Comparison of ENCODE assay signal across 14 mouse cellular contexts in the genomic region with DNA sequence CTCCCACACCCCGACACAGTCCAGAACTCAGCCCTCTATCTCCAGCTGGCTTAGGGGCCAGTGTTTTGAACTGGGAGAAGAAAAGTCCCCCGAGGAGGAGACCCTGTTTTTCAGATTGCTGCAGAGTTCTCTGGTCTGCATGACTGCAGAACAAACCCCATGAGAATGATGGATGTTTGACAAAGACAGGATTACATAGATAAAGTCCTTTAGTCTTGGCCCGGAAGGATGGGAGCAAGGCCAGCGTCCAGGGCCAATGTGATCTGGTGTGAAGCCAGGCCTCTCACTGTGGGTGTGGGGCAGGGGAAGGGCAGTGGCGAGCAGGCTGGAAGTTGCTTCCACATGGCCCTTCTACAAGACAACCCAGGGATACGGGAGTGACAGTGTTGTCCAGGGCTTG. TPM values are rescaled to one million over a fixed set of nuclear protein-coding genes. Genes with fewer than 3 reads are reported as not detected.
A peak's percentile ranks its signal among the peaks of the same experiment; 100 is the strongest.
DNase-seq lines count a peak whose midpoint lies in the region; ATAC-seq and TF ChIP-seq lines count a peak whose summit lies in the region.
"Had no signal": no experiment of that assay in that cellular context is flagged by ENCODE, and none has a peak within 500 bp of the region (broad histone marks: within the 10 kb centered on the region; RNA-seq: fewer than 3 reads in every experiment).

No protein-coding gene starts in this region.

- peak overlapping the region; percentile 48; the same call in 1 of the 2 replicates for H3K27ac ChIP-seq in forebrain, embryonic 10.5 days
- no peak overlapping the region for H3K27ac ChIP-seq in forebrain, embryonic 16.5 days (ENCODE audit: low read length)
- H3K27ac ChIP-seq: forebrain, embryonic 15.5 days; kidney, postnatal 0 days; left cerebral cortex, adult 2 months; liver, embryonic 13.5 days had no signal

- H3K4me2 ChIP-seq in forebrain, embryonic 16.5 days (ENCODE audit: low read length): no peak overlapping the region
- H3K4me2 ChIP-seq: forebrain, embryonic 15.5 days; liver, embryonic 13.5 days had no signal

- H3K4me3 ChIP-seq in forebrain, embryonic 10.5 days: no peak overlapping the region
- H3K4me3 ChIP-seq in forebrain, embryonic 16.5 days (replicated peaks; ENCODE audit: low read length): no peak overlapping the region
- H3K4me3 ChIP-seq in lung, adult 2 months (replicated peaks; ENCODE audit: extremely low read depth, low read depth, low read length): no peak overlapping the region
- H3K4me3 ChIP-seq: forebrain, embryonic 15.5 days; left cerebral cortex, adult 2 months; liver, embryonic 13.5 days; megakaryocyte, embryonic 14.5 days had no signal

- no peak for ATAC-seq in forebrain, embryonic 16.5 days
- ATAC-seq: forebrain, embryonic 15.5 days; hindbrain, embryonic 16.5 days had no signal

- no peak for TF ChIP-seq POLR2A in lung, adult 2 months (IDR thresholded peaks at IDR 0.05; ENCODE audit: borderline replicate concordance, extremely low read depth, low read depth, low read length)

- H3K9me3 ChIP-seq in forebrain, embryonic 10.5 days: no peaks in the 10 kb centered on the region
- no peaks in the 10 kb centered on the region for H3K9me3 ChIP-seq in forebrain, embryonic 16.5 days (ENCODE audit: control insufficient read depth, low read length)
- H3K9me3 ChIP-seq: forebrain, embryonic 15.5 days; liver, embryonic 13.5 days; megakaryocyte, embryonic 14.5 days had no signal

- no peak overlapping the region for H3K9ac ChIP-seq in forebrain, embryonic 16.5 days (replicated peaks; ENCODE audit: low read depth, low read length)
- H3K9ac ChIP-seq: forebrain, embryonic 15.5 days; liver, embryonic 13.5 days had no signal

- 75% methylated on average over 6 of the region's 6 CpGs for WGBS in forebrain, embryonic 10.5 days
- WGBS in forebrain, embryonic 16.5 days: 67% methylated on average over 6 of the region's 6 CpGs
- 25% methylated on average over 6 of the region's 6 CpGs for WGBS in lung, adult 2 months

- H3K36me3 ChIP-seq in forebrain, embryonic 10.5 days (replicated peaks): peaks cover 60% of the 10 kb centered on the region
- no peaks in the 10 kb centered on the region for H3K36me3 ChIP-seq in forebrain, embryonic 16.5 days (ENCODE audit: control insufficient read depth, insufficient read depth)
- H3K36me3 ChIP-seq: forebrain, embryonic 15.5 days; liver, embryonic 13.5 days had no signal

- H3K27me3 ChIP-seq in forebrain, embryonic 10.5 days (ENCODE audit: poor library complexity, severe bottlenecking): 0 out of 2 replicates have a peak, but pooled peaks cover 3% of the 10 kb centered on the region
- no peaks in the 10 kb centered on the region for H3K27me3 ChIP-seq in forebrain, embryonic 16.5 days (replicated peaks; ENCODE audit: control insufficient read depth, insufficient read depth, low read length)
- H3K27me3 ChIP-seq: forebrain, embryonic 15.5 days; liver, embryonic 13.5 days had no signal

- no peak for TF ChIP-seq CTCF in lung, adult 2 months (IDR thresholded peaks at IDR 0.05; ENCODE audit: insufficient read depth, low read length)

- no peak for DNase-seq in forebrain, embryonic 10.5 days (ENCODE audit: extremely low spot score, low spot score)
- peak; percentile 62 for DNase-seq in lung, postnatal 10 days
- DNase-seq in lung, adult 2 months: no peak
- peak; percentile 70 for DNase-seq in cerebellum, adult 8-10 months
- DNase-seq in lung, postnatal 25 days (ENCODE audit: low spot score): peak; percentile 20
- DNase-seq in B cell, adult 2 months: no peak
- DNase-seq in testis, postnatal 10 days (ENCODE audit: low spot score): no peak
- DNase-seq: liver, embryonic 13.5 days had no signal

- H3K4me1 ChIP-seq in forebrain, embryonic 10.5 days: peaks cover 59% of the 10 kb centered on the region
- peaks cover 21% of the 10 kb centered on the region for H3K4me1 ChIP-seq in forebrain, embryonic 16.5 days (replicated peaks; ENCODE audit: control insufficient read depth, insufficient read depth, low read length)
- H3K4me1 ChIP-seq in lung, adult 2 months (ENCODE audit: control insufficient read depth, insufficient read depth, low read length): peaks cover 2% of the 10 kb centered on the region; the same call in 1 of the 2 replicates
- H3K4me1 ChIP-seq: liver, embryonic 13.5 days had no signal

RNA-seq across cellular contexts. Expression of a gene that starts 36.1 kb away (rescaled TPM):
- polyA plus RNA-seq in forebrain, embryonic 10.5 days (2016; fragmentation: Nextera tagmentation; extraction: Ambion mirVana): 74.4 and 77.0 TPM in 2 replicates
- polyA plus RNA-seq in forebrain, embryonic 16.5 days (2015; fragmentation: Nextera tagmentation; extraction: Ambion mirVana): 107 and 110 TPM in 2 replicates
- polyA plus RNA-seq in lung, adult 2 months (2012; rRNA removed): 31.8 and 37.5 TPM in 2 replicates

Comparison
In these comparisons a context has a peak if more than half of its experiments do, and no peak if none do; other contexts are left out.
1. DNase-seq: peak in lung, postnatal 10 days (single experiment), cerebellum, adult 8-10 months (single experiment) and lung, postnatal 25 days (single experiment); none in forebrain, embryonic 10.5 days (single experiment), lung, adult 2 months (single experiment), B cell, adult 2 months (0 of 2) and testis, postnatal 10 days (single experiment).